Mouse (Mus musculus) C2C12 (cell line): ENCODE data around the gene Gimap7. TPM values are rescaled to one million over a fixed set of nuclear protein-coding genes. Genes with fewer than 3 reads are reported as not detected.

Source experiments
- H3K27me3 ChIP-seq: one replicate; pipeline ENCODE4 v1.6.1; 2011; ENCODE audit not compliant: control insufficient read depth, insufficient read depth, insufficient read length
- H3K36me3 ChIP-seq: one replicate; pipeline ENCODE4 v1.6.1; 2011; ENCODE audit not compliant: control insufficient read depth, insufficient read depth
- H3K4me3 ChIP-seq: one replicate; pipeline ENCODE4 v1.5.1; 2011; ENCODE audit warnings: mild to moderate bottlenecking, control low read depth; ENCODE audit not compliant: poor library complexity, insufficient read depth, severe bottlenecking
- H3K79me2 ChIP-seq: one replicate; pipeline ENCODE4 v1.6.1; 2011; ENCODE audit not compliant: control insufficient read depth, insufficient read depth
- H3K79me3 ChIP-seq: one replicate; pipeline ENCODE4 v1.6.1; 2011; ENCODE audit warnings: low read depth, control low read depth
- H3ac ChIP-seq: one replicate; pipeline ENCODE3; 2011; ENCODE audit warnings: low read depth; ENCODE audit not compliant: control insufficient read depth, insufficient read length
- CEBPB ChIP-seq: IDR thresholded peaks from one replicate; pipeline ENCODE4 v1.6.1; 2011; ENCODE audit warnings: low read depth, mild to moderate bottlenecking, control low read depth, moderate library complexity
- CTCF ChIP-seq: IDR thresholded peaks from one replicate; pipeline ENCODE4 v1.5.1; 2011; ENCODE audit not compliant: control insufficient read depth, insufficient read depth, insufficient read length
- FOSL1 ChIP-seq: IDR thresholded peaks from one replicate; pipeline ENCODE4 v1.8.0; 2011; ENCODE audit warnings: mild to moderate bottlenecking, low read length; ENCODE audit not compliant: poor library complexity, insufficient read depth, severe bottlenecking
- MAX ChIP-seq: IDR thresholded peaks from one replicate; pipeline ENCODE4 v1.6.1; 2011; ENCODE audit warnings: mild to moderate bottlenecking, control low read depth
- MYOD1 ChIP-seq: IDR thresholded peaks from one replicate; pipeline ENCODE4 v1.6.1; 2011; ENCODE audit warnings: low read depth; ENCODE audit not compliant: control insufficient read depth, insufficient read length
- MYOG ChIP-seq: IDR thresholded peaks from one replicate; pipeline ENCODE4 v1.6.1; 2011; ENCODE audit not compliant: control insufficient read depth, insufficient read length; ENCODE audit errors: extremely low read depth
- USF1 ChIP-seq: IDR thresholded peaks from one replicate; pipeline ENCODE4 v1.6.1; 2011; ENCODE audit warnings: low read depth, mild to moderate bottlenecking, control low read depth, moderate library complexity
- polyA plus RNA-seq: library from polyadenylated mRNA; unstranded; fragments of >200 nt; fragmentation: generic; extraction: Trizol; gene quantifications from one replicate; pipeline ENCODE4 v1.2.1, GENCODE M21; 2012; ENCODE audit warnings: missing spikeins

Gimap7 gene
- polyA plus RNA-seq, 1 experiment = not detected

DNA sequence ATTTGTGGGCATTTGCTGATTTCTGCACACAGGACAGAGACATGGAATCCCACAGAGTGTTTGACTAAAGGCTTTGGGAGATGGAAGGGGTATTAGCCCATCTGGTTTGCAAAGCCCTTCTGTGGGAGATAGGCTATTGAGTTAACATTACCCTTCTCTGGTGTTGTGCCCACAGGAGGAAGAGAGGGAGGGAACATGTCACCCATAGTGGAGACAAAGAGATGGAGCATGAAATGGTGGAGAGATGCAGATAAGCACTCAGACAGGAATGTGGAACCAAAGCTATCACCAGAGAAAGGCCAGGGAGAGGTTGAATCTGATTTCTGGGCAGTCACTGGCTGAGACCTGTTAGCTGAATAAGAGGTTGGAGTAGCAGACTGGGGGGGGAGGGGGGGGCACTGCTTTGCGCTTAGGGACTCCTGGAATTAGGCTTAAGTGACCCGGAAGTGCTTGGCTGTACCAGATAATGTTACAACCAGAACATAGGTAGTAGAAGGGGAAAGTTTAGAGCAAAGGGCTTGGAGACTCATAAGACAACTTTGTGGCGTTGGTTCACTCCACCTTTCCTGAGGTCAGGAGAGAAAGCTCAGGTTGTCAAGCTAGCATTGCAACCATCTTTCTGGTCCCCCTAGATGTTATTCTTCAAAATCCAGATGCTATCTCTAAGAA is 22.2 kb downstream of the Gimap7 start:
- no peak overlapping the region for H3ac ChIP-seq
- H3K79me3 ChIP-seq = no peaks in the 10 kb centered on the region
- TF ChIP-seq CEBPB (no peak), MYOD1 (no peak), FOSL1 (no peak), CTCF (no peak), MAX (no peak), USF1 (no peak), MYOG (no peak)
- no peak overlapping the region for H3K4me3 ChIP-seq
- H3K79me2 ChIP-seq = no peaks in the 10 kb centered on the region
- no peaks in the 10 kb centered on the region for H3K36me3 ChIP-seq
- peaks cover 3% of the 10 kb centered on the region for H3K27me3 ChIP-seq

DNA sequence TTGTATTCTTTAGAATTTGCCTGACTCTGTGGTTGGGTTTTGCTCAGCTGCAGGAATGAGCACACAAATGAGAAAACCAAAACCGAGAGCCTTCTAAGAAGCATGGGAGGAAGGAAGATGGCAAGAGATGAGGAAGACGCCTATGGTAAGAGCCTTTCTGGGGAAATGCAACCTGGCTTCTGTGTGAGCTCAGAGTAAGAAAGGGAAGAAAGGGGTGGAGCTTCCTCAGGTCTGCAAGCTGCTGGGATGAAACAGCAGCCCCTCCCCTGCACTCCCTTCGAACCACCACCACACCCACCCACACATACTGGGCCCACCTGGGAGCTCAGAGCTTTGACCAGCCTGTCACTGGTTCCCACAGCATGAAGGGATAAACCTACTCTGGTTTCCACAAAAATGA is 22.9 kb downstream of the Gimap7 start:
- Histone ChIP-seq H3K27me3 (peaks cover 3% of the 10 kb centered on the region), H3ac (no peak overlapping the region), H3K4me3 (no peak overlapping the region), H3K36me3 (no peaks in the 10 kb centered on the region), H3K79me3 (no peaks in the 10 kb centered on the region), H3K79me2 (no peaks in the 10 kb centered on the region)
- TF ChIP-seq MYOG (no peak), MYOD1 (no peak), CEBPB (no peak), MAX (no peak), FOSL1 (no peak), USF1 (no peak), CTCF (no peak)

DNA sequence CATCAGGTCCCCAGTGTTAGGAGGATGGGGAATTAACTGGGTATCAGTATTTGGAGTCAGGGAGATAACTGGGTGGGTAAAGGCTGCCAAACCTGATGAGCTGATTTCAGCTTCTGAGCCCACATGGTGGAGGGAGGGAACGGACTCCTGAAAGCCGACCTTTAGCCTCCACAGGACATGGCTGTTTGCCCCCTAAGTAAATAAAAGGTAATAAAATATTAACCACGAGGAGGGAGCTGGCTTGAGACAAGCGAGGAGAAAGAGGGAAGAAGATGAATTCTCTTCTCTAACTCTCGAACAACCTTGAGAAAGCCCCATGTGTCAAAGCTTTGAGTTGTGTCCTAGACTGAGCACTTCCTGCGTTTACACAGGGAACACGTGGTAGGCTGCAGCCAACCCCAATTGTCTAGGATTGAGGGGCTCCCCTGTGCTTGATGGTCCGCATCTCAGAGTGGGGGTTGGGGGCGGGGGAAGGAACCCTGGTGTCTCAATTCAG is 23.3 kb downstream of the Gimap7 start:
- Histone ChIP-seq H3ac (no peak overlapping the region), H3K79me2 (no peaks in the 10 kb centered on the region), H3K27me3 (peaks cover 3% of the 10 kb centered on the region), H3K4me3 (no peak overlapping the region), H3K36me3 (no peaks in the 10 kb centered on the region), H3K79me3 (no peaks in the 10 kb centered on the region)
- TF ChIP-seq MYOD1 (no peak), CEBPB (no peak), USF1 (no peak), MYOG (no peak), CTCF (no peak), MAX (no peak), FOSL1 (no peak)

DNA sequence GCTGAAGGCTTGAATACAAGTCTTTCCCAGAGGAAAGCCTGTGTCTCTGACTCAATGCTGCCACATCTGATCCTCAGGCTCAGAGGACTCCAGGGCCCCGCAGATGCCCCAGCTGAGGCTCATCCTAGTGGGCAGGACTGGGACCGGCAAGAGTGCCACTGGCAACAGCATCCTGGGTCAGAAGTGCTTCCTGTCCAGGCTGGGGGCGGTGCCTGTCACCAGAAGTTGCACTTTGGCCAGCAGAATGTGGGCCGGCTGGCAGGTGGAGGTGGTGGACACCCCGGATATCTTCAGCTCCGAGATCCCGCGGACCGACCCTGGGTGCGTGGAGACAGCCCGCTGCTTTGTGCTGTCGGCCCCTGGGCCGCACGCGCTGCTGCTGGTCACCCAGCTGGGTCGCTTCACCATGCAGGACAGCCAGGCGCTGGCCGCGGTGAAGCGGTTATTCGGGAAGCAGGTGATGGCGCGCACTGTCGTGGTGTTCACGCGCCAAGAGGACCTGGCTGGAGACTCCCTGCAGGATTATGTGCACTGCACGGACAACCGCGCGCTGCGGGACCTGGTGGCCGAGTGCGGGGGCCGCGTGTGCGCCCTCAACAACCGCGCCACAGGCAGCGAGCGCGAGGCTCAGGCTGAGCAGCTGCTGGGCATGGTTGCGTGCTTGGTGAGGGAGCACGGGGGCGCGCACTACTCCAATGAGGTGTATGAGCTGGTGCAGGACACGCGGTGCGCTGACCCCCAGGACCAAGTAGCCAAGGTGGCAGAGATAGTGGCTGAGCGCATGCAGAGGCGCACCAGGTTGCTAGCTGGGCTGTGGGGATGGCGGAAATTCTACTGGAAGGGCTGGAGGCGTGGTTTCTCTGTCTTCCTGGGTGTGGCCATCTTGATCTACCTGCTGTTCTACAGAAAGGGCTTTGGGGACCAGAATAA is 24.3 kb downstream of the Gimap7 start:
- Histone ChIP-seq H3K36me3 (no peaks in the 10 kb centered on the region), H3K79me2 (no peaks in the 10 kb centered on the region), H3K79me3 (no peaks in the 10 kb centered on the region), H3K4me3 (no peak overlapping the region), H3ac (no peak overlapping the region), H3K27me3 (peaks cover 3% of the 10 kb centered on the region)
- no peak for TF ChIP-seq CTCF
- no peak for TF ChIP-seq MYOD1
- no peak for TF ChIP-seq USF1
- no peak for TF ChIP-seq MYOG
- no peak for TF ChIP-seq FOSL1
- TF ChIP-seq CEBPB = no peak
- no peak for TF ChIP-seq MAX

DNA sequence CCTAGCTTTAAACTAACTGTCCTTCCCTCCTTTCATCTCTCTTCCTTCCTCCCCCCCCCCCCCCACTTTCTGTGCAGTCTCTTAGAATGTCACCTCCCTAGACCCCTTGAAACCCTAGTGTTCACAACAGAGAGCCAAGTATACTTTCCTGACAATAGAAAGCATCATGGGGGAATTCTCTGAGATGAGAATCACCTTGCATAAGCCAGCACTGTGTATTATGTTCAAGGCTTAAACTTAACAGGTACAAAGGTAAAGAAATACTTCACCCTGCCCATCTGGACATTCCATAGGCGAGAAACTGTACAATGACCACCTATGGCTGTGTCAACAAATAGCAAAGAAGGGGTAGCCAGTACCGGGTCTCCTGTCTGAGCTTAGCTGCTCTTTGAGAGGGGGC is 27.1 kb downstream of the Gimap7 start:
- Histone ChIP-seq H3K27me3 (peaks cover 3% of the 10 kb centered on the region), H3ac (no peak overlapping the region), H3K79me3 (no peaks in the 10 kb centered on the region), H3K36me3 (no peaks in the 10 kb centered on the region), H3K79me2 (no peaks in the 10 kb centered on the region), H3K4me3 (no peak overlapping the region)
- TF ChIP-seq CEBPB (no peak), CTCF (no peak), USF1 (no peak), MYOD1 (no peak), FOSL1 (no peak), MAX (no peak), MYOG (no peak)

DNA sequence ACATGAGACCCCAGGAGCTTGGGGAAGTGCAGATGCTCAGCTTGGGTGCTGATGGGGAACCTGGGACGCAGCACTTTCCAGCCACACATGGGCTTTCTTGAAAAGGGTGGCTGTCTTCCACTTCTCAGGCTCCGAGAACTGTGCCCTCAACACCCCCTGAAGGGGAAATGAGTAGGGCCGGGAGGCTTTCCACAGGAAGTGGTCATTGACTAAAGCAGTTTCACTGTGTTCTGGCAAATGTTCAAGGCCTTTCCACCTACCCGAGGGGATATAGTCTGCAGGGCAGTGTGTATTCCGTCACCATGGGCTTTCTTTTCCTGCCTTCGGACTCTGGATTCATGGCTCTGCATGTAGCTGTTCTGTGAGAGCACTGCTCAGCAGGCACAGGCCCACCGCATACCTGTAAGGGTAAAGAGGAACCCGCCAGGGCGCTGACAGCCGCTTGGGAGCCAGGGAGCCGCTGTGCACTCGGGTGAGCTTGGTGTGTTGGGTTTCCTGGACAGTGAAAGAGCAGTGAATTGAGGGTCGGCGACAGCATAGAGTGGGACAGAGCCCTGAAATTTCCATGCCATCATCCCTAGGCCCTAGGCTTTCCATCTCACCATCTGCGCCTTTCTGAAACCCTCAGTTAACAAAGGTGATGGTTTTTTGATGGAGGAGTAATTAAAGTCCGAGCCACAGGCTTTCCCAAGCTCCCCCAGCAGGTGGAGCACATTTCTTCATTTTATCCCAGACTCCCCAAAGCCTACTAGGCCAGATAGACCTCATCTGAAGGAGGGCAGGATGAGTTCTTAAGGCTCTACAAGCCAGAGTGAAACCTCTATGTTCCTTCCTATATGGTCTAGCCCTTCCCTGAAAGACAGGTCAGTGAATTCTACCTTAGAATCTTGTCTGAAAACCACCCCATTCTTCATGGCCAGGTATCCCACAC is 27.8 kb downstream of the Gimap7 start, which contains the start of gene Gimap5:
Gimap5 (plus strand) TSS at position 239 of the 931 bp plus-strand sequence.
- Histone ChIP-seq H3K4me3 (no peak within 1 kb of the TSS), H3K79me2 (no peaks in the 10 kb centered on the region)

More for the DNA sequence above, 27.8 kb downstream of the Gimap7 start, which contains the start of gene Gimap5:
- Histone ChIP-seq H3K79me3 (no peaks in the 10 kb centered on the region), H3ac (no peak within 1 kb of the TSS), H3K36me3 (no peaks in the 10 kb centered on the region), H3K27me3 (peaks cover 3% of the 10 kb centered on the region)
- TF ChIP-seq CEBPB (no peak), MYOD1 (no peak), CTCF (no peak), MAX (no peak), FOSL1 (no peak), MYOG (no peak), USF1 (no peak)
